ENCODE assay signal across 8 mouse cellular contexts in the genomic region with DNA sequence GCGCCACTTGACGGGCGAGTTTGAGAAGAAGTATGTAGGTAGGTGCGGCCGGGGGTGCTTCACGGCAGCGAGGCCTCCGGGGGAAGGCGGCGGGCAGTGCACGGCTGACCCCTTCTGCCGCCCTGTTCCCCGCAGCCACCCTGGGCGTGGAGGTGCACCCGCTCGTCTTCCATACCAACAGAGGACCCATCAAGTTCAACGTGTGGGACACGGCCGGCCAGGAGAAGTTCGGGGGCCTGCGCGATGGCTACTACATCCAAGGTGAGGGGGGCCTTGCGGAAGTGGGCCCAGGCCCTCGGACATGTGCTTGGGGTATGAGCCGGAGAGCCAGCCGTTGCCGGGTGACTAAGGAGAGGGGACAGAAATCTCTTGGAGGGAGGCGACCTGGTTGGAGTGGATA. TPM values are rescaled to one million over a fixed set of nuclear protein-coding genes. Genes with fewer than 3 reads are reported as not detected.
DNase-seq lines count a peak whose midpoint lies in the region; ATAC-seq lines count a peak whose summit lies in the region.

No protein-coding gene starts in this region.

- peak overlapping the region; percentile 94 for H3K9ac ChIP-seq in heart, embryonic 12.5 days
- H3K9ac ChIP-seq in midbrain, embryonic 11.5 days (ENCODE audit: low read length), result peak overlapping the region; percentile 99

- no peaks in the 10 kb centered on the region for H3K27me3 ChIP-seq in heart, embryonic 12.5 days (replicated peaks)
- H3K27me3 ChIP-seq in limb, embryonic 10.5 days (ENCODE audit: low read depth, poor library complexity, severe bottlenecking), result no peaks in the 10 kb centered on the region
- H3K27me3 ChIP-seq in midbrain, embryonic 11.5 days (ENCODE audit: control insufficient read depth, insufficient read depth, low read length), result no peaks in the 10 kb centered on the region

- peak; percentile 42 for DNase-seq in cerebellum, adult 8-10 months
- no peak for DNase-seq in cerebellum, adult 9-10 months
- peak; percentile 20 for DNase-seq in urinary bladder, postnatal 14 days (ENCODE audit: low spot score)
- DNase-seq in urinary bladder, postnatal 36 days (ENCODE audit: low spot score in 2 of 2), result no peak
- peak; percentile 67 for DNase-seq in limb, embryonic 10.5 days (ENCODE audit: low spot score)
- DNase-seq in midbrain, embryonic 11.5 days (ENCODE audit: low spot score, missing footprints), result peak; percentile 92
- DNase-seq in left cerebral cortex, postnatal 14 days (ENCODE audit: low spot score in 2 of 2), result no peak

- peaks cover 33% of the 10 kb centered on the region for H3K36me3 ChIP-seq in heart, embryonic 12.5 days
- H3K36me3 ChIP-seq in limb, embryonic 10.5 days, result peaks cover 49% of the 10 kb centered on the region
- H3K36me3 ChIP-seq in midbrain, embryonic 11.5 days (ENCODE audit: control insufficient read depth, insufficient read depth, low read length), result peaks cover 8% of the 10 kb centered on the region; the same call in 1 of the 2 replicates

- peak overlapping the region; percentile 83 for H3K4me3 ChIP-seq in heart, embryonic 12.5 days
- peak overlapping the region; percentile 82 for H3K4me3 ChIP-seq in limb, embryonic 10.5 days
- H3K4me3 ChIP-seq in midbrain, embryonic 11.5 days (ENCODE audit: low read depth, low read length), result peak overlapping the region; percentile 95

- 2% methylated on average over 28 of the region's 28 CpGs for WGBS in heart, embryonic 12.5 days
- under 1% methylated on average over 28 of the region's 28 CpGs for WGBS in limb, embryonic 10.5 days
- 7% methylated on average over 28 of the region's 28 CpGs for WGBS in midbrain, embryonic 11.5 days

- intact Hi-C loops in left cerebral cortex, postnatal 14 days (cut with DNase I), result no loop called here

- H3K4me1 ChIP-seq in heart, embryonic 12.5 days (replicated peaks), result peaks cover 16% of the 10 kb centered on the region
- H3K4me1 ChIP-seq in limb, embryonic 10.5 days, result peaks cover 15% of the 10 kb centered on the region; the same call in 1 of the 2 replicates
- peaks cover 6% of the 10 kb centered on the region for H3K4me1 ChIP-seq in midbrain, embryonic 11.5 days (ENCODE audit: control insufficient read depth, insufficient read depth, low read length)

- peak overlapping the region; percentile 94 for H3K27ac ChIP-seq in heart, embryonic 12.5 days (ENCODE audit: poor library complexity, severe bottlenecking)
- peak overlapping the region; percentile 99 for H3K27ac ChIP-seq in limb, embryonic 10.5 days
- peak overlapping the region; percentile 93 for H3K27ac ChIP-seq in midbrain, embryonic 11.5 days (ENCODE audit: low read depth, low read length)

- H3K9me3 ChIP-seq in heart, embryonic 12.5 days (replicated peaks), result no peaks in the 10 kb centered on the region
- no peaks in the 10 kb centered on the region for H3K9me3 ChIP-seq in limb, embryonic 10.5 days (replicated peaks)
- H3K9me3 ChIP-seq in midbrain, embryonic 11.5 days (ENCODE audit: control insufficient read depth, low read length), result no peaks in the 10 kb centered on the region

- ATAC-seq in heart, embryonic 12.5 days (ENCODE audit: insufficient number of reproducible peaks, low FRiP score), result 0 out of 2 replicates have a peak, but pooled peaks have one; percentile 9
- ATAC-seq in midbrain, embryonic 11.5 days (ENCODE audit: low FRiP score), result peak; percentile 12; the same call in 1 of the 2 replicates

- peak overlapping the region; percentile 95 for H3K4me2 ChIP-seq in heart, embryonic 12.5 days
- H3K4me2 ChIP-seq in midbrain, embryonic 11.5 days, result peak overlapping the region; percentile 88

RNA-seq across cellular contexts. Expression of a gene that starts 0.9 kb away (rescaled TPM):
- 426 and 432 TPM in 2 replicates for polyA plus RNA-seq in heart, embryonic 12.5 days (2016; fragmentation: Nextera tagmentation; extraction: Ambion mirVana)
- 933 and 1,138 TPM in 2 replicates for polyA plus RNA-seq in limb, embryonic 10.5 days (2016; fragmentation: Nextera tagmentation; extraction: Ambion mirVana)
- polyA plus RNA-seq in midbrain, embryonic 11.5 days (2014; fragmentation: Nextera tagmentation; extraction: Ambion mirVana), result 948 and 951 TPM in 2 replicates
- 100 to 1,000 TPM; 146 to 149 TPM for total RNA-seq in left cerebral cortex, postnatal 14 days (2021)

RNA-seq across cellular contexts. Expression of a gene that starts 12.4 kb away (rescaled TPM):
- 19.3 and 21.3 TPM in 2 replicates for polyA plus RNA-seq in heart, embryonic 12.5 days (2016; fragmentation: Nextera tagmentation; extraction: Ambion mirVana)
- polyA plus RNA-seq in limb, embryonic 10.5 days (2016; fragmentation: Nextera tagmentation; extraction: Ambion mirVana), result 17.5 and 26.2 TPM in 2 replicates
- 26.0 and 27.6 TPM in 2 replicates for polyA plus RNA-seq in midbrain, embryonic 11.5 days (2014; fragmentation: Nextera tagmentation; extraction: Ambion mirVana)
- 10 to 100 TPM; 23.4 to 23.9 TPM for total RNA-seq in left cerebral cortex, postnatal 14 days (2021)

Comparison
In these comparisons a context has a peak if more than half of its experiments do, and no peak if none do; other contexts are left out.
1. DNase-seq: peak in cerebellum, adult 8-10 months (single experiment), urinary bladder, postnatal 14 days (single experiment), limb, embryonic 10.5 days (single experiment) and midbrain, embryonic 11.5 days (single experiment); none in cerebellum, adult 9-10 months (single experiment), urinary bladder, postnatal 36 days (0 of 2) and left cerebral cortex, postnatal 14 days (0 of 2).
2. Peak in every context shown above with its lines, with median percentiles within 50 percentile points of each other: H3K27ac ChIP-seq and H3K4me3 ChIP-seq.